Mouse (Mus musculus): ENCODE measurements at regions not wholly inside any gene's neighbourhood (a gene's known extent, or its start where the extent isn't known, plus 50 kb on each side); places are given as distances from the start of the nearest gene placed in this dataset.
"Not testable (repeated sequence)": the region's sequence is repeated elsewhere in the genome, so short reads cannot be mapped to it uniquely, and the experiment has no call there.

- Histone ChIP-seq H3K4me3 (no peak overlapping the region), H3K27me3 (ENCODE audit: control insufficient read depth, insufficient read depth, low read length) (no peaks in the 10 kb centered on the region), H3K9ac (ENCODE audit: low read depth, low read length) (no peak overlapping the region), H3K36me3 (ENCODE audit: control insufficient read depth, insufficient read depth, low read length) (no peaks in the 10 kb centered on the region), H3K27ac (no peak overlapping the region), H3K79me2 (replicated peaks; ENCODE audit: control insufficient read depth, insufficient read depth, low read length) (no peaks in the 10 kb centered on the region), H3K4me1 (ENCODE audit: control insufficient read depth, insufficient read depth, low read length) (no peaks in the 10 kb centered on the region)
- DNase-seq = no peak
- TF ChIP-seq EP300 (IDR thresholded peaks at IDR 0.05; ENCODE audit: insufficient read depth, low read depth, low read length) = no peak
- TF ChIP-seq POLR2A (IDR thresholded peaks at IDR 0.05; ENCODE audit: insufficient read depth, low read depth, low read length) = no peak
- no peak for TF ChIP-seq CTCF (IDR thresholded peaks at IDR 0.05)
- intact Hi-C loops (cut with DNase I) = no loop called here
Measured at GRCm38 (mm10) chr2:146728693-146729092, 127.0 kb upstream of the Kiz start.

GRCm38 (mm10) chr2:146731081-146731480, 124.6 kb upstream of the Kiz start:
- WGBS = 71% methylated on average over 3 of the region's 3 CpGs
- Histone ChIP-seq H3K79me2 (replicated peaks; ENCODE audit: control insufficient read depth, insufficient read depth, low read length) (no peaks in the 10 kb centered on the region), H3K4me1 (ENCODE audit: control insufficient read depth, insufficient read depth, low read length) (no peaks in the 10 kb centered on the region), H3K9ac (ENCODE audit: low read depth, low read length) (no peak overlapping the region), H3K27me3 (ENCODE audit: control insufficient read depth, insufficient read depth, low read length) (no peaks in the 10 kb centered on the region), H3K4me3 (no peak overlapping the region), H3K27ac (no peak overlapping the region), H3K36me3 (ENCODE audit: control insufficient read depth, insufficient read depth, low read length) (no peaks in the 10 kb centered on the region)
- TF ChIP-seq EP300 (IDR thresholded peaks at IDR 0.05; ENCODE audit: insufficient read depth, low read depth, low read length) = no peak
- TF ChIP-seq POLR2A (IDR thresholded peaks at IDR 0.05; ENCODE audit: insufficient read depth, low read depth, low read length) = no peak
- TF ChIP-seq CTCF (IDR thresholded peaks at IDR 0.05) = no peak
- no peak for DNase-seq
- intact Hi-C loops (cut with DNase I) = no loop called here

GRCm38 (mm10) chr2:146732891-146733290, 122.8 kb upstream of the Kiz start:
- intact Hi-C loops (cut with DNase I); H3K9ac ChIP-seq (ENCODE audit: low read depth, low read length); H3K4me3 ChIP-seq; H3K4me1 ChIP-seq (ENCODE audit: control insufficient read depth, insufficient read depth, low read length); H3K36me3 ChIP-seq (ENCODE audit: control insufficient read depth, insufficient read depth, low read length); H3K27me3 ChIP-seq (ENCODE audit: control insufficient read depth, insufficient read depth, low read length); H3K79me2 ChIP-seq (replicated peaks; ENCODE audit: control insufficient read depth, insufficient read depth, low read length); DNase-seq; H3K27ac ChIP-seq: not testable (repeated sequence)
- 89% methylated on average over 2 of the region's 2 CpGs for WGBS

GRCm38 (mm10) chr2:146744396-146744795, 111.3 kb upstream of the Kiz start:
- no peak for TF ChIP-seq EP300 (IDR thresholded peaks at IDR 0.05; ENCODE audit: insufficient read depth, low read depth, low read length)
- no peak for TF ChIP-seq POLR2A (IDR thresholded peaks at IDR 0.05; ENCODE audit: insufficient read depth, low read depth, low read length)
- TF ChIP-seq CTCF (IDR thresholded peaks at IDR 0.05) = no peak
- intact Hi-C loops (cut with DNase I) = no loop called here
- Histone ChIP-seq H3K4me1 (ENCODE audit: control insufficient read depth, insufficient read depth, low read length) (no peaks in the 10 kb centered on the region), H3K9ac (ENCODE audit: low read depth, low read length) (no peak overlapping the region), H3K27ac (no peak overlapping the region), H3K79me2 (replicated peaks; ENCODE audit: control insufficient read depth, insufficient read depth, low read length) (no peaks in the 10 kb centered on the region), H3K27me3 (ENCODE audit: control insufficient read depth, insufficient read depth, low read length) (0 out of 2 replicates have a peak, but pooled peaks cover 2% of the 10 kb centered on the region), H3K36me3 (ENCODE audit: control insufficient read depth, insufficient read depth, low read length) (no peaks in the 10 kb centered on the region), H3K4me3 (no peak overlapping the region)
- 98% methylated on average over 2 of the region's 2 CpGs for WGBS
- no peak for DNase-seq

- intact Hi-C loops (cut with DNase I) = no loop called here
Measured at GRCm38 (mm10) chr2:146745012-146745682, 110.5 kb upstream of the Kiz start.

GRCm38 (mm10) chr2:146745683-146746047, 110.0 kb upstream of the Kiz start:
- H3K4me3 ChIP-seq = peak overlapping the region; percentile 22
- intact Hi-C loops (cut with DNase I) = no loop called here
- H3K36me3 ChIP-seq (ENCODE audit: control insufficient read depth, insufficient read depth, low read length) = no peaks in the 10 kb centered on the region
- WGBS = 37% methylated on average over 12 of the region's 12 CpGs
- DNase-seq = no peak
- H3K27ac ChIP-seq = no peak overlapping the region
- no peaks in the 10 kb centered on the region for H3K79me2 ChIP-seq (replicated peaks; ENCODE audit: control insufficient read depth, insufficient read depth, low read length)
- no peaks in the 10 kb centered on the region for H3K4me1 ChIP-seq (ENCODE audit: control insufficient read depth, insufficient read depth, low read length)
- 0 out of 2 replicates have a peak overlapping the region, but pooled peaks have one; percentile 28 for H3K9ac ChIP-seq (ENCODE audit: low read depth, low read length)
- no peak for TF ChIP-seq POLR2A (IDR thresholded peaks at IDR 0.05; ENCODE audit: insufficient read depth, low read depth, low read length)
- TF ChIP-seq CTCF (IDR thresholded peaks at IDR 0.05) = no peak
- no peak for TF ChIP-seq EP300 (IDR thresholded peaks at IDR 0.05; ENCODE audit: insufficient read depth, low read depth, low read length)
- 0 out of 2 replicates have a peak, but pooled peaks cover 2% of the 10 kb centered on the region for H3K27me3 ChIP-seq (ENCODE audit: control insufficient read depth, insufficient read depth, low read length)

More at GRCm38 (mm10) chr2:146745012-146745682, 110.5 kb upstream of the Kiz start:
- H3K79me2 ChIP-seq (replicated peaks; ENCODE audit: control insufficient read depth, insufficient read depth, low read length) = no peaks in the 10 kb centered on the region
- no peaks in the 10 kb centered on the region for H3K36me3 ChIP-seq (ENCODE audit: control insufficient read depth, insufficient read depth, low read length)
- no peaks in the 10 kb centered on the region for H3K4me1 ChIP-seq (ENCODE audit: control insufficient read depth, insufficient read depth, low read length)
- DNase-seq = no peak
- no peak overlapping the region for H3K9ac ChIP-seq (ENCODE audit: low read depth, low read length)
- 0 out of 2 replicates have a peak, but pooled peaks cover 2% of the 10 kb centered on the region for H3K27me3 ChIP-seq (ENCODE audit: control insufficient read depth, insufficient read depth, low read length)
- H3K4me3 ChIP-seq = peak overlapping the region; percentile 22
- no peak overlapping the region for H3K27ac ChIP-seq
- TF ChIP-seq CTCF (IDR thresholded peaks at IDR 0.05) = no peak
- TF ChIP-seq EP300 (IDR thresholded peaks at IDR 0.05; ENCODE audit: insufficient read depth, low read depth, low read length) = no peak
- no peak for TF ChIP-seq POLR2A (IDR thresholded peaks at IDR 0.05; ENCODE audit: insufficient read depth, low read depth, low read length)
- 47% methylated on average over 18 of the region's 18 CpGs for WGBS

All from heart, adult 2 months (tissue).